Mouse (Mus musculus): ENCODE measurements at regions not wholly inside any gene's neighbourhood (a gene's known extent, or its start where the extent isn't known, plus 50 kb on each side); places are given as distances from the start of the nearest gene placed in this dataset.
A peak's percentile ranks its signal among the peaks of the same experiment; 100 is the strongest.
"Not testable (repeated sequence)": the region's sequence is repeated elsewhere in the genome, so short reads cannot be mapped to it uniquely, and the experiment has no call there.

DNA sequence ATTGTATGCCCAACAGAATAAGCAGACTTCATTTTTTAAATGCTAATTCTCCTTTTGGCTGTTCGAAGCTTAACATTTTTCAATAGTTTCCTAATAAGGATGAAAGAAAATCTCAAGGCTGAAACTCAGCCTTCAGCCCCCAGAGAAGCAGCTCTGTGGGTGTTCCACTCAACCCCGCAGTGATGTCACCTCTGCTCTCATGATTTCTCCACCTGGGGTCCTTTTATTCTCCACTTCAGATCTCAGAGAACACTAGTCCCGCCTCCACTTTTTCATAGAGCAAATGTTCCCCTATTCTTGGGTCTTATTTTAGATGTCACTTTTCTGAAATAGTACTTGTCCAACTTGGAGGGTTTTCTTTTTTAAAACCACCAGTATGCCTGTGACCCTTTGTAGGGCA, 567.3 kb downstream of the Cntn3 start:
- no peaks in the 10 kb centered on the region for H3K4me1 ChIP-seq (ENCODE audit: control insufficient read depth, insufficient read depth, low read length)
- DNase-seq (ENCODE audit: low spot score), result no peak
- no peak overlapping the region for H3K9ac ChIP-seq (ENCODE audit: low read length)
- no peaks in the 10 kb centered on the region for H3K27me3 ChIP-seq (ENCODE audit: control insufficient read depth, insufficient read depth, low read length)
- H3K27ac ChIP-seq (ENCODE audit: low read depth, low read length), result no peak overlapping the region
- no peaks in the 10 kb centered on the region for H3K9me3 ChIP-seq (ENCODE audit: control insufficient read depth, low read length)
- WGBS, result 71% methylated on average over 3 of the region's 3 CpGs
- H3K4me3 ChIP-seq (ENCODE audit: low read depth, low read length), result no peak overlapping the region
- H3K36me3 ChIP-seq (ENCODE audit: control insufficient read depth, insufficient read depth, low read length), result no peaks in the 10 kb centered on the region
- no peak for ATAC-seq (ENCODE audit: insufficient read depth, low FRiP score, low TSS enrichment)
- H3K4me2 ChIP-seq (ENCODE audit: low read depth), result no peak overlapping the region

DNA sequence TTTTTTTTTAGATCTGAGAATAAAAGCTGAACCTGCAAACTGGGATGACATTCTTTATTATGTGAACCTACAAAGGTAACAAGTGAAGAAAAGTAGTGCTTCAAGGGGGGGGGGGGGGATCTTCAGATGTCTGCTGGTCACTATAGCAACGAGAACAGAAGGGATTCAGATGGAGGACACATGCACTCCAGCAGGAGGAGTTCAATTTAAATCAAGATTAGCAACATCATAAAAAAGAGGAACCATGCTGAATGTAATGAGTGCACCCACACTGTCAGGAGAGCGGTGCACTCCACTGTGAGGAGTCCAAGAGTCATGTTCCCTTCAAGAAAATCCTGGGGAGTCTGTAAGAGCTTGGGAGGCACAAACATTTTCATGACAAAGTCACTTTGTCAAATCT, 574.7 kb downstream of the Cntn3 start:
- Histone ChIP-seq H3K9me3 (ENCODE audit: control insufficient read depth, low read length) (no peaks in the 10 kb centered on the region), H3K27ac (ENCODE audit: low read depth, low read length) (no peak overlapping the region), H3K36me3 (ENCODE audit: control insufficient read depth, insufficient read depth, low read length) (no peaks in the 10 kb centered on the region), H3K9ac (ENCODE audit: low read length) (no peak overlapping the region), H3K4me3 (ENCODE audit: low read depth, low read length) (no peak overlapping the region), H3K27me3 (ENCODE audit: control insufficient read depth, insufficient read depth, low read length) (no peaks in the 10 kb centered on the region), H3K4me2 (ENCODE audit: low read depth) (no peak overlapping the region), H3K4me1 (ENCODE audit: control insufficient read depth, insufficient read depth, low read length) (no peaks in the 10 kb centered on the region)
- peak; percentile 63; the same call in 1 of the 2 replicates for ATAC-seq (ENCODE audit: insufficient read depth, low FRiP score, low TSS enrichment)
- no peak for DNase-seq (ENCODE audit: low spot score)
- WGBS, result 65% methylated on average over 2 of the region's 2 CpGs

DNA sequence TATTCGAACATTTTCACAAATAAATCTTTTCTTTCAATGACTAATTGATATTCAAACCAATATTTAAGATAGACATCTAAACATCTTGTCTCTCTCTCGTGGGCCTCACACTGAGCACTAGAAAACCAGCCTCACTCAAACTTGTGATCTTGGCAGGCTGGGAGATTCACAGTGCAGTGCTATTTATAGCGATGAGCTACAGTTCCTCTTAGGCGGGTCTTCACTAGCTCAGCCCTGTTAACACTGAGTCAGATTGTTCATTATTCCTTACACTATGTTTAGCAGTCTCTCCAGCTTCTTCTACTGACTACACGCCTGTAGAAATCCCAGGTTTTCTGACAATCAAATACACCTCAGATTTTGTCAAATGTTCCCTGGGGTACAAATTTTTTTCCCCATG, 575.3 kb downstream of the Cntn3 start:
- 66% methylated on average over 5 of the region's 5 CpGs for WGBS
- Histone ChIP-seq H3K4me1 (ENCODE audit: control insufficient read depth, insufficient read depth, low read length) (no peaks in the 10 kb centered on the region), H3K27me3 (ENCODE audit: control insufficient read depth, insufficient read depth, low read length) (no peaks in the 10 kb centered on the region), H3K27ac (ENCODE audit: low read depth, low read length) (no peak overlapping the region), H3K9me3 (ENCODE audit: control insufficient read depth, low read length) (no peaks in the 10 kb centered on the region), H3K36me3 (ENCODE audit: control insufficient read depth, insufficient read depth, low read length) (no peaks in the 10 kb centered on the region), H3K4me2 (ENCODE audit: low read depth) (no peak overlapping the region), H3K9ac (ENCODE audit: low read length) (no peak overlapping the region), H3K4me3 (ENCODE audit: low read depth, low read length) (no peak overlapping the region)
- DNase-seq (ENCODE audit: low spot score), result no peak
- ATAC-seq (ENCODE audit: insufficient read depth, low FRiP score, low TSS enrichment), result peak; percentile 56; the same call in 1 of the 2 replicates

DNA sequence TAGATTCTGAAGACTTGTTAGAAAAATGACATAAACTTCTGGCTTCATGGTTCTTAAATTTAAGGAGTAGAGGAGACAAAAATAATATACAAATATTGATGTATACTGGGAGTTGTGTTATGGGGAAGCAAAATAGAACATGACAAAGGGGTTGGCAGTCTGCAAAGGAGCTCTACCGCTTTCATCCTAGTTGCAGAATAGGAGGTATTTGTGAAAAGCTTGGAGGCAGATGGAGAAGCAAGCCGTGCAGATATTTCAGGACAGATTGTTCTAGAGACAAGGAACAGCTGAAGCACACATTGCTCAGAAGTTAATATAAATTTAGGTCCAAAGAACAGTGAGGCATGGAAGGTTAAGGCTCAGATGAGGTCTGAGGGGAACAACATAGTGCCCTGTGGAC, 580.1 kb downstream of the Cntn3 start:
- H3K9me3 ChIP-seq (ENCODE audit: control insufficient read depth, low read length), result no peaks in the 10 kb centered on the region
- WGBS, result 94% methylated on average over 2 of the region's 2 CpGs
- no peak overlapping the region for H3K9ac ChIP-seq (ENCODE audit: low read length)
- H3K4me2 ChIP-seq (ENCODE audit: low read depth), result no peak overlapping the region
- no peak for DNase-seq (ENCODE audit: low spot score)
- no peaks in the 10 kb centered on the region for H3K36me3 ChIP-seq (ENCODE audit: control insufficient read depth, insufficient read depth, low read length)
- no peaks in the 10 kb centered on the region for H3K4me1 ChIP-seq (ENCODE audit: control insufficient read depth, insufficient read depth, low read length)
- H3K27me3 ChIP-seq (ENCODE audit: control insufficient read depth, insufficient read depth, low read length), result no peaks in the 10 kb centered on the region
- no peak overlapping the region for H3K27ac ChIP-seq (ENCODE audit: low read depth, low read length)
- H3K4me3 ChIP-seq (ENCODE audit: low read depth, low read length), result no peak overlapping the region
- ATAC-seq (ENCODE audit: insufficient read depth, low FRiP score, low TSS enrichment), result no peak

DNA sequence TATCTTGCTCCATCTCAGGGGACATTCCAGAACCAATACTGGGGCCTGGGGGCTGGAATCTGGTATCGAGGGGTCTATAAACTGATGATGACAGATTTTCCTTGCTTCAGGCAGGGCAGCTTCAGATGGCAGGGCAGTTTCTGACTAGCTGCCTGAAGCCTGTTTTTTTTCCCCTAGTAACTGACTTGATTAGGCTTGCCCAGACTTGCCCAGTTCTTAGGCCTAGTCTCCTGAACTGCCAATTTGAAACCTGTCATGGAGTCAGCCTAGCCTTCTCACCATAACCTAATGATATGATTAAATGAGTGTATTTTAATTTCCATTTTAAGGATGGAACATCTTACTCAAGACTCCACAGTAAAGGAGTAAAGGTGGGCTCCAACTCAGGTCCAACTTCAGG, 591.2 kb downstream of the Cntn3 start:
- no peaks in the 10 kb centered on the region for H3K27me3 ChIP-seq (ENCODE audit: control insufficient read depth, insufficient read depth, low read length)
- no peak overlapping the region for H3K4me3 ChIP-seq (ENCODE audit: low read depth, low read length)
- 81% methylated on average over 1 of the region's 1 CpGs for WGBS
- ATAC-seq (ENCODE audit: insufficient read depth, low FRiP score, low TSS enrichment) (no peak), DNase-seq (ENCODE audit: low spot score) (no peak)
- H3K4me2 ChIP-seq (ENCODE audit: low read depth), result no peak overlapping the region
- H3K4me1 ChIP-seq (ENCODE audit: control insufficient read depth, insufficient read depth, low read length), result no peaks in the 10 kb centered on the region
- no peaks in the 10 kb centered on the region for H3K36me3 ChIP-seq (ENCODE audit: control insufficient read depth, insufficient read depth, low read length)
- H3K9ac ChIP-seq (ENCODE audit: low read length), result no peak overlapping the region
- no peak overlapping the region for H3K27ac ChIP-seq (ENCODE audit: low read depth, low read length)
- H3K9me3 ChIP-seq (ENCODE audit: control insufficient read depth, low read length), result no peaks in the 10 kb centered on the region

DNA sequence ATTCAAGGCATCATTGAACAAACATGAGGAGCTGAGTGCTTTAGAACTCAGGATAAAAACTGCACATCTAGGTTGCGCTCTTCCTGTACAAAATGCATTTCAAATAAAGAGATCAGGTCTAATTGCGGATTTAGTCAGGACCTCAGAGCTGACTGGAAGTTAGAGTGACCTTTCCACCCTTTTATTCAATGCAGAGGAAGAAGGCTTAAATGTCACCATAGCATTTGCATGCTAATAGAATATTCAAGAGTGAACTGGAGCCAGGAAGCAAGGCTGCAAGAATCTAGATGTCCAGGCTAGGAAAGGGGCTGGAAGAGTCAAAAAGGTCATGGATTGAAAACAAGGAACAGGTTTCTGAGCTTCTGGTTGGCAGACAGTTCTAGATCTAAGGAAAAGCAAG, 593.7 kb downstream of the Cntn3 start:
- DNase-seq (ENCODE audit: low spot score), result no peak
- no peak overlapping the region for H3K4me2 ChIP-seq (ENCODE audit: low read depth)
- H3K4me3 ChIP-seq (ENCODE audit: low read depth, low read length), result no peak overlapping the region
- ATAC-seq (ENCODE audit: insufficient read depth, low FRiP score, low TSS enrichment), result no peak
- WGBS, result 81% methylated on average over 2 of the region's 2 CpGs
- H3K9me3 ChIP-seq (ENCODE audit: control insufficient read depth, low read length), result no peaks in the 10 kb centered on the region
- H3K36me3 ChIP-seq (ENCODE audit: control insufficient read depth, insufficient read depth, low read length), result no peaks in the 10 kb centered on the region
- H3K9ac ChIP-seq (ENCODE audit: low read length), result no peak overlapping the region
- H3K27ac ChIP-seq (ENCODE audit: low read depth, low read length), result no peak overlapping the region
- H3K27me3 ChIP-seq (ENCODE audit: control insufficient read depth, insufficient read depth, low read length), result no peaks in the 10 kb centered on the region
- H3K4me1 ChIP-seq (ENCODE audit: control insufficient read depth, insufficient read depth, low read length), result no peaks in the 10 kb centered on the region

DNA sequence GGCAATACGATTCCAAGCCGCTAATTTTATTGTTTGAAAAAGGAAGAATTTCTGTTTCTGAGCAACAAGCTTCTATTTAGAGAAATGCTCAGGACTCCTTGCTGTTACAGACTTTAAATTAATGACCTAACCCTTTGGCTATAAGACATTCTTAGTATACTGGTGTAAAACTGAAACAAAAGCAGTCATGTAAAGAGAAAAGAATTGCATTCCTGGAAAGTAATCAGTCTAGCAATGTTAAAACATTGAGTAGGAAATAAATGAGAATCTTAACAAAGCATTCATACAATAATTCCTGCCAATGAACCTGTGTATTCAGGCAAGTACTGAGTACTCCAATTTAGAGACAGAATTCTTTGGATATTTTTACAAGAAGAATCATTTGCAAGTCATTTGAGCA, 587.2 kb upstream of the Pdzrn3 start:
- Histone ChIP-seq H3K27me3 (ENCODE audit: control insufficient read depth, insufficient read depth, low read length) (no peaks in the 10 kb centered on the region), H3K4me3 (ENCODE audit: low read depth, low read length) (no peak overlapping the region), H3K36me3 (ENCODE audit: control insufficient read depth, insufficient read depth, low read length) (no peaks in the 10 kb centered on the region), H3K9me3 (ENCODE audit: control insufficient read depth, low read length) (no peaks in the 10 kb centered on the region), H3K4me1 (ENCODE audit: control insufficient read depth, insufficient read depth, low read length) (no peaks in the 10 kb centered on the region), H3K27ac (ENCODE audit: low read depth, low read length) (no peak overlapping the region), H3K9ac (ENCODE audit: low read length) (no peak overlapping the region), H3K4me2 (ENCODE audit: low read depth) (no peak overlapping the region)
- DNase-seq (ENCODE audit: low spot score), result no peak
- no peak for ATAC-seq (ENCODE audit: insufficient read depth, low FRiP score, low TSS enrichment)
- 84% methylated on average over 2 of the region's 2 CpGs for WGBS

DNA sequence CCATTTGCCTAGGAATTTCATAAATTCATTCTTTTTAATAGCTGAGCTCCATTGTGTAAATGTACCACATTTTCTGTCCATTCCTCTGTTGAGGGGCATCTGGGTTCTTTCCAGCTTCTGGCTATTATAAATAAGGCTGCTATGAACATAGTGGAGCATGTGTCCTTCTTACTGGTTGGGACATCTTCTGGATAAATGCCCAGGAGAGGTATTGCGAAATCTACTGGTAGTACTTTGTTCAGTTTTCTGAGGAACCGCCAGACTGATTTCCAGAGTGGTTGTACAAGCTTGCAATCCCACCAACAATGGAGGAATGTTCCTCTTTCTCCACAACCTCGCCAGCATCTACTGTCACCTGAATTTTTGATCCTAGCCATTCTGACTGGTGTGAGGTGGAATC, 583.8 kb upstream of the Pdzrn3 start:
- H3K4me2 ChIP-seq (ENCODE audit: low read depth); ATAC-seq (ENCODE audit: insufficient read depth, low FRiP score, low TSS enrichment); H3K4me3 ChIP-seq (ENCODE audit: low read depth, low read length): not testable (repeated sequence)

DNA sequence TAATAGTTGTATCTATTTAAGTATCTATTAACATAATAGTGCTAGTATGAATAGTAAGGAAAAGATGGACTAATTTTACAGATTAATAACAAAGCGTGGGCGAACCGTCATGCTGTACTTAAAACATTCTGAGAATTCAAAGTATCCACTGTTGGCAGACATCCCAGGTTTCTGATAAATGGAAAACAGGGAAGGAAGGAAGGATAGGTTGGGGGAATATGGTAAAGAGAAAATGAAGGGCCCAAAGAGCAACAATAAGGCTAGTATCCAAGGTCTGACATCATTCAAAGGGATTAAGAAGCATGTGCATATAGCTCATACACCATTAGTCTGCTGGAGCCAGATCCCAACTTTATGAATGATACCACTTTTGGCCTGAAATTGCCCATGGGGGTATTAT, 572.0 kb upstream of the Pdzrn3 start:
- Histone ChIP-seq H3K9me3 (ENCODE audit: control insufficient read depth, low read length) (no peaks in the 10 kb centered on the region), H3K4me1 (ENCODE audit: control insufficient read depth, insufficient read depth, low read length) (no peaks in the 10 kb centered on the region), H3K4me3 (ENCODE audit: low read depth, low read length) (no peak overlapping the region), H3K9ac (ENCODE audit: low read length) (no peak overlapping the region), H3K27me3 (ENCODE audit: control insufficient read depth, insufficient read depth, low read length) (no peaks in the 10 kb centered on the region), H3K36me3 (ENCODE audit: control insufficient read depth, insufficient read depth, low read length) (no peaks in the 10 kb centered on the region), H3K4me2 (ENCODE audit: low read depth) (no peak overlapping the region), H3K27ac (ENCODE audit: low read depth, low read length) (no peak overlapping the region)
- no peak for ATAC-seq (ENCODE audit: insufficient read depth, low FRiP score, low TSS enrichment)
- WGBS, result 92% methylated on average over 3 of the region's 3 CpGs
- DNase-seq (ENCODE audit: low spot score), result no peak

More for the DNA sequence above, 583.8 kb upstream of the Pdzrn3 start:
- H3K9ac ChIP-seq (ENCODE audit: low read length); H3K27me3 ChIP-seq (ENCODE audit: control insufficient read depth, insufficient read depth, low read length); H3K27ac ChIP-seq (ENCODE audit: low read depth, low read length); H3K9me3 ChIP-seq (ENCODE audit: control insufficient read depth, low read length); H3K4me1 ChIP-seq (ENCODE audit: control insufficient read depth, insufficient read depth, low read length); H3K36me3 ChIP-seq (ENCODE audit: control insufficient read depth, insufficient read depth, low read length); DNase-seq (ENCODE audit: low spot score): not testable (repeated sequence)
- WGBS, result 91% methylated on average over 3 of the region's 3 CpGs

All from neural tube, embryonic 11.5 days (tissue).